Mouse (Mus musculus): ENCODE data around the gene Il6st.

The Il6st gene

DNA sequence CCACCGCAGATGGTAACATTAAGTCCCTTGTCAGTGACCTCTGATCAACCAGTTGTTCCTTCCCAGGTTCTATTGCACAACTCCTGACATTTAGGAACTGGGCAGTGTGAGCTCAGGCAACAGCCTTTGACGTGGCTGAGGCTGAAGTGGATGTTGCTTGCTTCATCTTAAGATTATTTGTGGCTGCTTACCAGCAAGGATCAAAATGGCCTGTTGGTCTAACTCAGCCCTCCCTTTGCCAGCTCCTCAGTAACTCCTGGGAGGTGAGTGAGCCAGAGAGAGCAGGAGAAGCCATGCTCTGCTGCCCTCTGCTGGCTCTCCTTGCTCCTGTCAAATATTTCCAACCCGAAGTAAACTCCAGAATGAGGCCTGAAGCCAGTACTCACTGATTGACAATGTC, 66.0 kb downstream of the Il6st start:
- peak; percentile 81 to 93 for DNase-seq

DNA sequence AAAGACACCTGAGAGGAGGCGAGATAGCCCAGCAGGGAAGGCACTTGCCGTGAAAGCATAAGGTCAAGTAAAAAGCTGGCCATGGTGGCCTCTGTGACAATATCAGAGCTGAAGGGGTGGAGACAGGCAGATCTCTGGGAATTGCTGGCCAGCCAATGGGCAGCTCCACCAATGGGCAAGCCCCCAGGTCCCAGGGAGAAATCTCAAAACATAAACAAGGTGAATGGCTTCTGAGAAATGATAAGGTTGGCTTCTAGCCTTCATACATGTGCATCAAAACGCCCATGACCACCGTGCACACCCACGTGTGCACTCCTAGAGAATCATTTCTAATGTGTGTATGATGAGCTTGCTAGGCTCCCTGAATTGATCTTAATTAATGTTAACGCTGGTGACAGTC, 68.4 kb downstream of the Il6st start:
- DNase-seq: no peak

DNA sequence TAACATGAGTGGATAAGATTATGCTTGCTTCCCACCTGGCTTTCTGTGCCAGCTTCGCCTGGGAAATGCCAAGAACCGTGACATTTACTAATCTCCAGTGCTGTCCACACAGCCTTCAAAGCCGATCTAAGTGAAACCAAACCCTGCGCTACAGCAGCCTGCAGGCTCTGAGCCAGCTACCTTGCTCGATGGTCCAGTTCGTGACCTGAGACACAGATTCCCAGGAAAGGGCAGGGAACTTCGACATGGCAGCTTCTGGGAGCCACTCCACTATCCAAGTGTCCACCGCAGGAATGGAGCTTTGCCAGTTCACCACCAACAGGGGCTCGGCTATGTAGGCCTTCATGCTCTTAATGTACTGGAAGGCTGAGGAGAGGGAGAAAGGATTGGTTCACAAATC, 69.7 kb downstream of the Il6st start:
- peak; percentile 26 to 61 for DNase-seq

DNA sequence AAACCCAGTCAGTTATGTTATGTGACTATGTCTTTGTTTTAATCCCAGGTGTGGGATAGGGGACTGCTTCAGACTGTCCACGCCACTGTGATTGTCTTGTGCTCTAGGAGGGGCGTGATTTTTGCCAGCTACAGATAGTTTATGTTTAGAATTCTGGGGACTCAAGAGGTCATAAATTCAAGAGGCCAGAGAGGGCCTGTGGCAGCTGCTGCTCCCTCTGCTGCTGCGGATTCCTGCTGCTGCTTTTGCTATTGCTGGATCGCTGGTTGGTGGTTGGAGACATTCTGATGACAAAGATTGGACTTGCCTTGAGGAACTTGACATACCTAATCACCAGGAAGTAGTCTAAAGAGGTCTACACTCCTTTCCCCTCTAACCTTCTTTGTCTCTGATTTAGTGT, 72.7 kb downstream of the Il6st start:
- DNase-seq: no peak

DNA sequence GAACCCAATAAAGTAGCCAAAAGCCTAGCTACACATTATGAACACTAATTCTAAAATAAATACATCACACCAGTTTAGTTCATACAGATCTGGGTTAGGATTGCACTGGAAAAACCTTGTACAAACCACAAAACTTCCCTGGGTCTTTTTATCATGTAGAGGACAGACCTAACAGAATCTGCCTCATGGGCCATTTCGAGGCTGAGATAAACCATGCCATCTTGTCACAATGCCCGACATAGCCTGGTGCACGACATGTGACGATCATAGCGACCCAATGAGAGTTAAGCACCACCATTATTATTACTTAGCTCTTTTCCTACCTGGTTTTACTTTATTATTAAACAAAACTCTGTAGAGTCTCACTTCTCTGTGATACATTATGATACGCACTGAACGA, 73.2 kb downstream of the Il6st start:
- no peak for DNase-seq

DNA sequence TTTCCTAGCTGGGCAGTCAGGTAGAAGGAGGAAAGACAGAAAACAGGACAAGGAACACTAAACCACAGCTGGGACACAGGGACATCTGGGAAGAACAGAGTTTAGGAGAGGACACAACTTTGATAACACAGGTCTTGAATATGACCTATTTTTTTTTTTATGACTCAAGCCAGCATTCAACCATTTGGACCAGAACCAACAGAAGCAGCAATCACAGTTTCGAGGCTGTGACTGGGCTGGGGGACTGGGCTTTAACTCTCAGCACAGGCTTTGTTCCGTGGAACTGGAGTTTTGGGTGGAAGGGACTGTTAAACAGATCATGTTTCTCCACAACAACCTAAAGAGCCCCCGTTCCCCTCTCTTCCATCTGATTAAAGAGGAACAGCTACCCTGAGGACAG, 76.7 kb downstream of the Il6st start:
- DNase-seq: peak in 1 of 2 experiments; percentile 8

DNA sequence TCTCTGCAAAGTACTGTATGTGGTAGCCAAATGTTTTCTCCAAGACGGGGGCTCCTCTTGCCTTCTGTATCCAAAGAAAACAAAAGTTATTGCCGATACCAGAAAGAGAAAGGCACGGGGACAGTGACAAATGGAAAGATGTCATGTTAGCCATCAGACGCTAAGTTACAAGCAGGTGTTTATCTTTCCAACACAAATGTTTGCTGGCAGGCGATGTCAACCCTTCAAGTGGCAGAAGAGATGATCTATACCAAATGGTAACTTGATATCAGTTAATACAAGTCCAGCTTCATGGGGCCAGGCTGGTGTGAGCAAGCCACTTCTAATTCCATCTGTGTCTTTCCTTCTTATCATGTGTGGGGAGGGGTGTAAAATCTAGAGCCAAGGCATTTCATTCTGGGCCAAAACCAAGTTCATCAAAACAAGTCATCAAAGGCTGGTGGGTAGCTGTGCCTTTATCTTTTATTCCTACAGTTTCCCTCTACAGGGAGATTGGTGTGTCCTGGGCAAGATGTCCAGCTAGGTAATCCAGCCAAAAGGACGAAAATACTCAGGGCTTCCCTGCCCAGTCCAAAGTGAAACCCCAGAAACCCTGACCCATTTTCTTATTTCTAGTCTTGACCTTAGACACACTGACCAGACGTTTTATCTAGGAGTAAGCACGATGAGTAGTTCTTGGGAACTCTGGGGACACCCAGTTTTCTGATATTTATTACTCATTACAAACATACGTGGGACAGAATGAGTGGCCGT, 77.5 kb downstream of the Il6st start:
- no peak for DNase-seq

DNA sequence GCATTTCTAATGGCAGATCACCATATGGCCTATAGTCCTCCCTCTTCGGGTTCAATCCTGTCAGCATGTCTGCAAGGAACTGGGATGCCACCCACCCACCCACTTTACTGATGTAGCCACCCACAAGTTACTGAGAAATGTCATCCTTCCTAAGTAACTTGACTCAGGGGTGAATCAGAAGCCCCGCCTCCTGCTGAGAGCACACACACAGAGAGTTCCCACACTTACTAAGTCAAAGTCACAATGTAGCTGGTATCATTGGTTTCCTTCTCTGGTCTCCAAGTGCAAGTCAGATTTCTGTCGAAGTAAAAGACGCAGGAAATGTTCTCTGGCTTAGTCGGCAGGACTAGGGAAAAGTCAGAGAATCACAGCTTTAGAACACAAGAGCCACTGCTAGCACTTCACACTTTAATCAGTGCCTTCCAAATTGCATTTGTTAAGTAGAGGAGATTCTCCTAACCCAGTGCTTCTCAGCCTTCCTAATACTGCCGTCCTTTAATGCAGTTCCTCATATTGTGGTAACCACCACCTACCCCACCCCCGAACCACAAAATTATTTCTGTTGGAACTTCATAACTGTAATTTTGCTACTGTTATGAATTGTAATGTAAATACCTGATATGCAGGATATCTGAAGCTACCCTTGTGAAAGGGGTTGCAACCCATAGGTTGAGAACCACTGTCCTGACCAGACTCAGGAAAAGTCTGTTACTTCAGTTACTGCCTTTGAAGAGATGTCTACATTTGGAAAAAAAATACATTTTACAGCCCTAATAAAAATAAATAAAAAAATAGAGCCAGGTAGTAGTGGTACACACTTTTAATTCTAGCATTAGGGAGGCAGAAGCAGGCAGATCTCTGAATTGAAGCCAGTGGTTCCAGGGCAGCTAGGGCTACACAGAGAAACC, 88.0 kb downstream of the Il6st start:
- DNase-seq: no peak

DNA sequence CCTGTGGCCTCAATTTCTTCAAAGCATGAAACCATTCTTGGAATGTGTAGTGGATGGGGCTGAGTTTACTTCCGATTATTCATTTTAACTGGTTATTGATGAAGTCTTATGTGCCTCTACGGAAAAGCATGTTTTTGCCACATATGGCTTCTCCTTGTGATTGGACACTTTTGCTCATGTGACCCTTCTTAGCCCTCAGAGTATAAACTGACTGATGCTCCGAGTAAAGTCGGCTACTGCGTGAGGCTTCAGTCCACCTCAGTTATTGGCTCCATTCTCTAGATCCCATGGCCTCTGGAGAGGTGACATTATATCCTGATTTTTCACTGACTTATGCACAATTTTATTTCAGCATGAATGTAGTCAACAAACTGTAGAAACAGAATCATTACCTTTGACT, 89.4 kb downstream of the Il6st start:
- DNase-seq: no peak

DNA sequence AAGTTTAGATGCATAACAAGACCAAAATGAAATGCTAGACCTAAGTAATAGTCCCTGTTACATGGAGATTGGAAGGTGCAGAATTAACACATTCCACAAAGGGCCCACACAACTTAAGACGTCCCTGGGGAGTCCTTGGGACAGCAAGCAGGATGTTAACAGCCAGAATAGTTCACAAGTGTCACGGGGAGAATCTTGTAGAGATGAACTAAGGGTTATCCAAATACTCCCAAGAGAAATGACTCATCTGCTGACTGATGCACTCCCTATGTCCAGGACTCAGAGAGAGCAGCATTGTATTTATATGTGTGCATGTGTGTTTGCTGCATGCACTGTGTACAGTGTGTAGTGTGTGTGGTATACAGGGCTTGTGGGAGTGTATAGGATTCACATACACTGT, 92.6 kb downstream of the Il6st start:
- DNase-seq: peak; percentile 9 to 53

Data from kidney, postnatal 36 days (tissue).